Mouse (Mus musculus): ENCODE measurements around the gene Ephb2. TPM values are rescaled to one million over a fixed set of nuclear protein-coding genes. Genes with fewer than 3 reads are reported as not detected.

The Ephb2 gene
- polyA plus RNA-seq, 2 experiments = 0.17 to 0.41 TPM

DNA sequence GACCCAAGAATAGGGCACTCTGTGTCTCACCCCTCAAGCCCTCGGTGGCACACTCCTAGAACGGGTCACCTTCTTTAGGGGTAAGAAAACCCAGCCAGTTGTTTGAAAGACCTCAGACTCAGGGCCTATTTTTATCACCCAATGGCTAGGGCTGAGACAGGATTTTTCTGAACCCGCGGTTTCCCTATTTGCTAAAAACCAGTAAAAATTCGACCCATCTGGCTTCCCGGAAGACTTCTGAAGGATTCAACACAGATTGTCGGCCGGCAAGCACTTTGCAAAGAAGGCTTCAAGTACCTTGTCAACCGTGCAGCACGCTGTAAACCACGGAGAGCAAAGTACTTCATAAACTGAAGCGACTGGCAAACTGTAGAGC is 1.4 kb downstream of the Ephb2 start:
- DNase-seq (ENCODE audit: low read depth in 3 of 3, low spot score in 3 of 3) = no peak

DNA sequence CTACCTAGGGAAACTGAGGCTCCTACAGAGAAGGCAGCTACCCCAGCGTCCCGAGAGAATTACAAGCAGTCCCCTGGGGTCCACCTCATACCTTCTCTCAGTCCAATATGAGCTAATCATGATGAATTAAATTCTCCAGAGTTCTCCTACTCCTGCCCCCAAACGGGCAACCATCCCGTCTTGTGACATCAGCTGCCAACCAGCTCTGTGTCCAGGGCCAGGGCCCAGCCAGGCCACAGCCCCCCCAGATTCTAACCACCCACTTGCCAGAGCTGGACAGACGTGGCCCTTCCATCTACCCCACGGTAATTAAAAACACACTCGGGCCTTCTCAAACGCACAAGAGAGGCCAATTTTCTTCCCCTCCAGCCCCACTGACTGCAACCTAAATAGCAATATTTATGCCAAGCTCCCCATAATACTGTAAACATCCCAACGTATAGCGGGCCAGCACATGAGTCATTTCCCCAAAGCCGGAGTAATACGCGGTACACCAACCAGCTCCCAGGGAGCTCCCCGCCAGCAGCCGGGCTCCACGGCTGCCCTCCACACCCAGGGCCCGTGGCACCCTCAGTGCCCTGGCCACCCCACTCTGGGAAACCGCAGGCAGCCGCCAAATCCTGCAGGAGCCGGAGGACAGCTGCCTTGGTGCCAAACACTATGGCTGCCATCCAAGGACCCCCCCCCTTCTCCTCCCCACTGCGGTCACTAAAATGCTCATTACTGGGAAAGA is 2.0 kb downstream of the Ephb2 start:
- H3K9me3 ChIP-seq (ENCODE audit: control insufficient read depth, low read length) = no peaks in the 10 kb centered on the region
- no peak for DNase-seq (ENCODE audit: low read depth in 3 of 3, low spot score in 3 of 3)
- no peak overlapping the region for H3K4me2 ChIP-seq (ENCODE audit: low read depth)
- no peak for TF ChIP-seq EP300 (IDR thresholded peaks at IDR 0.05; ENCODE audit: low read depth)
- TF ChIP-seq CTCF (IDR thresholded peaks at IDR 0.05; ENCODE audit: low read depth) = no peak
- no peak for ATAC-seq (ENCODE audit: insufficient read depth)
- H3K9ac ChIP-seq (replicated peaks) = no peak overlapping the region
- no peaks in the 10 kb centered on the region for H3K36me3 ChIP-seq (replicated peaks; ENCODE audit: control insufficient read depth, insufficient read depth, low read depth)
- no peaks in the 10 kb centered on the region for H3K4me1 ChIP-seq (replicated peaks; ENCODE audit: control insufficient read depth in 2 of 2, insufficient read depth in 2 of 2, low read length in 1 of 2)
- H3K4me3 ChIP-seq (ENCODE audit: insufficient read depth in 1 of 2, low read depth in 2 of 2, low read length in 2 of 2) = no peak overlapping the region
- H3K27me3 ChIP-seq (ENCODE audit: control insufficient read depth, insufficient read depth, low read length) = peaks cover 57% of the 10 kb centered on the region
- no peak overlapping the region for H3K27ac ChIP-seq
- 66% methylated on average over 21 of the region's 21 CpGs for WGBS (ENCODE audit: insufficient replicate concordance)

More for the DNA sequence above, 1.4 kb downstream of the Ephb2 start:
- no peaks in the 10 kb centered on the region for H3K4me1 ChIP-seq (replicated peaks; ENCODE audit: control insufficient read depth in 2 of 2, insufficient read depth in 2 of 2, low read length in 1 of 2)
- H3K27me3 ChIP-seq (ENCODE audit: control insufficient read depth, insufficient read depth, low read length) = peaks cover 57% of the 10 kb centered on the region
- 7% methylated on average over 12 of the region's 12 CpGs for WGBS (ENCODE audit: insufficient replicate concordance)
- H3K27ac ChIP-seq = no peak overlapping the region
- no peak for ATAC-seq (ENCODE audit: insufficient read depth)
- no peak for TF ChIP-seq CTCF (IDR thresholded peaks at IDR 0.05; ENCODE audit: low read depth)
- TF ChIP-seq EP300 (IDR thresholded peaks at IDR 0.05; ENCODE audit: low read depth) = no peak
- no peaks in the 10 kb centered on the region for H3K9me3 ChIP-seq (ENCODE audit: control insufficient read depth, low read length)
- no peak overlapping the region for H3K9ac ChIP-seq (replicated peaks)
- H3K4me2 ChIP-seq (ENCODE audit: low read depth) = no peak overlapping the region
- H3K4me3 ChIP-seq (ENCODE audit: insufficient read depth in 1 of 2, low read depth in 2 of 2, low read length in 2 of 2) = no peak overlapping the region
- no peaks in the 10 kb centered on the region for H3K36me3 ChIP-seq (replicated peaks; ENCODE audit: control insufficient read depth, insufficient read depth, low read depth)

DNA sequence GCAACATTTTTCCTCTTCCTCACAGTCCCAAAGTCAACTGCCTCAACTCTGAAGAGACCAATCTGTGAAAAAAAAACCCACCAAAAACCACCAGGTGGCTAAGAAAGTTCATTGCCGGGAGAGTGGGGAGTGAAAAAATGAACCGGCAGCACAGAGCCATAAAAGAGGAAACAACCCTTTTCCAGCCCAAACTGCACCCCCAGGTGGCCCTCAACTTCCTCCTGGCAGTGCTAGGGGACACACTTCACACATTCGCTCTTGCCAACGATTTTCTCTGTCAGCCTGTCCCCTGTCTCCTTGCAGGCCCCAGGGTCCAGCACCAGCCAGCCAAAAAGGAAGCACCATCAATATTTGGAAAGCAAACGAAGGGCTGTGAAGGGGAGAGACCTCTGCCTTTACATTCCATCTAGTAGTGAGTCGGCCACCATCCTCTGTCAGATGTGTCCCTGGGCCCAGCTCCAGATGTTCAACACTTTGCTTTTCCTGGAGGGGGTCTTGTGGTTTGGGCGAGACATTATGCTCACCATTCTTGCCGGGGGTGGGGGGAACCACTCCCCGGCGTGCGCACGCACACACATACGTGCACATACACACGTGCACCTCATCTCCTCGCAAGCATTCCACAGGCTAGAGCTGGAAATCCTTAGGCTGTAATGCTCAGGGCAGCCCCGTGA is 3.1 kb downstream of the Ephb2 start:
- H3K4me2 ChIP-seq (ENCODE audit: low read depth) = no peak overlapping the region
- H3K27me3 ChIP-seq (ENCODE audit: control insufficient read depth, insufficient read depth, low read length) = peaks cover 50% of the 10 kb centered on the region
- H3K4me1 ChIP-seq (replicated peaks; ENCODE audit: control insufficient read depth in 2 of 2, insufficient read depth in 2 of 2, low read length in 1 of 2) = no peaks in the 10 kb centered on the region
- no peak overlapping the region for H3K27ac ChIP-seq
- H3K9me3 ChIP-seq (ENCODE audit: control insufficient read depth, low read length) = no peaks in the 10 kb centered on the region
- DNase-seq (ENCODE audit: low read depth in 3 of 3, low spot score in 3 of 3) = no peak
- 37% methylated on average over 16 of the region's 16 CpGs for WGBS (ENCODE audit: insufficient replicate concordance)
- no peak overlapping the region for H3K4me3 ChIP-seq (ENCODE audit: insufficient read depth in 1 of 2, low read depth in 2 of 2, low read length in 2 of 2)
- no peak overlapping the region for H3K9ac ChIP-seq (replicated peaks)
- no peaks in the 10 kb centered on the region for H3K36me3 ChIP-seq (replicated peaks; ENCODE audit: control insufficient read depth, insufficient read depth, low read depth)
- TF ChIP-seq EP300 (IDR thresholded peaks at IDR 0.05; ENCODE audit: low read depth) (no peak), CTCF (IDR thresholded peaks at IDR 0.05; ENCODE audit: low read depth) (no peak)
- ATAC-seq (ENCODE audit: insufficient read depth) = no peak

DNA sequence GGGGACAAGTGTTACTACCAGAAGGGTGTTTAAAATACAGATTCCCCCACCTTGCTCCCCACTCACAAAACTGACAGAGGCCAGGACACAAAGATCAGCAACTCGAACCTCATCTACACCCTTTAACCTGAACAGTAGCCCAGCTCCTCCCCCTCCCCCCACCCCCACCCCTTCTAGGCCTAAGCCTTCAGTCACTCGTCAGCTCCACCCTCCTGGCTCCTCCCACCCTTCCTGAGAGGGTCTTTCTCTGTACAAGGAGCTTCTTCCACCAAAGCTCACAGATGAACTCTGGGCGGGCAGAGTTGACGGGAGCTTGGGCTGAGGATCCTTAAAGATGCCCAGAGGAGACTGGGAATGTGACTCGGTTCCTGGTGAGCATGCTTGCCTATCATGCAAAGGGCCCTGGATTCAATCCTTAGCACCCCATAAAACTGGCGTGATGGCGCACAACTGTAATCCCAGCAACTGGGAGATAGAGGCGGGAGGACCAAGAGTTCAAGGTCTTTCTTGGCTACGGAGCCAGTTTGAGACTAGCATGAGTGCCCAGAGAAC is 5.4 kb downstream of the Ephb2 start:
- 48% methylated on average over 9 of the region's 9 CpGs for WGBS (ENCODE audit: insufficient replicate concordance)
- no peak for ATAC-seq (ENCODE audit: insufficient read depth)
- H3K36me3 ChIP-seq (replicated peaks; ENCODE audit: control insufficient read depth, insufficient read depth, low read depth) = no peaks in the 10 kb centered on the region
- no peaks in the 10 kb centered on the region for H3K4me1 ChIP-seq (replicated peaks; ENCODE audit: control insufficient read depth in 2 of 2, insufficient read depth in 2 of 2, low read length in 1 of 2)
- no peak overlapping the region for H3K27ac ChIP-seq
- no peak overlapping the region for H3K4me2 ChIP-seq (ENCODE audit: low read depth)
- H3K27me3 ChIP-seq (ENCODE audit: control insufficient read depth, insufficient read depth, low read length) = peaks cover 27% of the 10 kb centered on the region
- no peak overlapping the region for H3K9ac ChIP-seq (replicated peaks)
- no peak for TF ChIP-seq CTCF (IDR thresholded peaks at IDR 0.05; ENCODE audit: low read depth)
- no peak for TF ChIP-seq EP300 (IDR thresholded peaks at IDR 0.05; ENCODE audit: low read depth)
- H3K9me3 ChIP-seq (ENCODE audit: control insufficient read depth, low read length) = no peaks in the 10 kb centered on the region
- no peak overlapping the region for H3K4me3 ChIP-seq (ENCODE audit: insufficient read depth in 1 of 2, low read depth in 2 of 2, low read length in 2 of 2)
- DNase-seq (ENCODE audit: low read depth in 3 of 3, low spot score in 3 of 3) = no peak

DNA sequence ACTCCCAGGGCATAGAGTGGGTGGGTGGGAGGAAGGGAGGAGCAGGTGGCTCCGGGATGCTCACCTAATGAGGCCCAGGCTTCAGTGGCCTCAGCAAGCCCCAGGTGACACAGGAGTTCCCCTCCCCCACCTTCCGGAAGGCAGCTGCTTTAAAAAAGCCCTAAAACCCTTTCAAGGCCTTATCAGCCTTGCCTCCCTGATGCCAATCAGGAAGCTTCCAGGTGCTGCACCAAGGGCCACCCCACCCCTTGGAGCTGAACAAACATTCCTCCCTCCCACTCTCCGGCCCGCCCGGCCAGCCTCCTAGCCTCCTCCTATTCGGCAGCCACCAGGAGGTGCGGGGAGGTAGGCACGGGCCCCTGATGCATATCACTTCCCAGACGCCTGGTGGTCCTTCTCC is 6.0 kb downstream of the Ephb2 start:
- H3K27ac ChIP-seq = no peak overlapping the region
- ATAC-seq (ENCODE audit: insufficient read depth) = no peak
- H3K27me3 ChIP-seq (ENCODE audit: control insufficient read depth, insufficient read depth, low read length) = peaks cover 22% of the 10 kb centered on the region
- no peaks in the 10 kb centered on the region for H3K9me3 ChIP-seq (ENCODE audit: control insufficient read depth, low read length)
- no peak overlapping the region for H3K9ac ChIP-seq (replicated peaks)
- H3K4me1 ChIP-seq (replicated peaks; ENCODE audit: control insufficient read depth in 2 of 2, insufficient read depth in 2 of 2, low read length in 1 of 2) = no peaks in the 10 kb centered on the region
- WGBS (ENCODE audit: insufficient replicate concordance) = 19% methylated on average over 9 of the region's 9 CpGs
- H3K36me3 ChIP-seq (replicated peaks; ENCODE audit: control insufficient read depth, insufficient read depth, low read depth) = no peaks in the 10 kb centered on the region
- DNase-seq (ENCODE audit: low read depth in 3 of 3, low spot score in 3 of 3) = no peak
- H3K4me3 ChIP-seq (ENCODE audit: insufficient read depth in 1 of 2, low read depth in 2 of 2, low read length in 2 of 2) = no peak overlapping the region
- no peak overlapping the region for H3K4me2 ChIP-seq (ENCODE audit: low read depth)
- TF ChIP-seq EP300 (IDR thresholded peaks at IDR 0.05; ENCODE audit: low read depth) = no peak
- no peak for TF ChIP-seq CTCF (IDR thresholded peaks at IDR 0.05; ENCODE audit: low read depth)
